In genomic region chr7:27203730-27204449, GRCm38 (mm10) we compare ENCODE assay signal across 31 mouse cellular contexts. TPM values are rescaled to one million over a fixed set of nuclear protein-coding genes. Genes with fewer than 3 reads are reported as not detected.
DNase-seq lines count a peak whose midpoint lies in the region; ATAC-seq and TF ChIP-seq lines count a peak whose summit lies in the region.
"Had no signal": no experiment of that assay in that cellular context is flagged by ENCODE, and none has a peak within 500 bp of the region (broad histone marks: within the 10 kb centered on the region; RNA-seq: fewer than 3 reads in every experiment).

No protein-coding gene starts in this region.

- H3K4me1 ChIP-seq in kidney, adult 2 months (ENCODE audit: control insufficient read depth, insufficient read depth, low read length), result peaks cover 3% of the 10 kb centered on the region; the same call in 1 of the 2 replicates
- no peaks in the 10 kb centered on the region for H3K4me1 ChIP-seq in stomach, embryonic 16.5 days (ENCODE audit: control insufficient read depth, insufficient read depth, low read length)
- H3K4me1 ChIP-seq in stomach, postnatal 0 days (replicated peaks; ENCODE audit: control insufficient read depth, insufficient read depth), result no peaks in the 10 kb centered on the region
- H3K4me1 ChIP-seq: embryonic facial prominence, embryonic 13.5 days; forebrain, embryonic 13.5 days; heart, embryonic 15.5 days; limb, embryonic 10.5 days had no signal

- H3K9me3 ChIP-seq in stomach, embryonic 16.5 days (replicated peaks; ENCODE audit: control insufficient read depth, low read length), result no peaks in the 10 kb centered on the region
- H3K9me3 ChIP-seq in stomach, postnatal 0 days (ENCODE audit: control insufficient read depth, low read length), result no peaks in the 10 kb centered on the region
- H3K9me3 ChIP-seq: embryonic facial prominence, embryonic 13.5 days; forebrain, embryonic 13.5 days; heart, embryonic 15.5 days; limb, embryonic 10.5 days had no signal

- no peak overlapping the region for H3K4me3 ChIP-seq in kidney, adult 2 months (ENCODE audit: insufficient read depth, low read depth, low read length)
- H3K4me3 ChIP-seq in stomach, embryonic 16.5 days (replicated peaks; ENCODE audit: low read length), result no peak overlapping the region
- no peak overlapping the region for H3K4me3 ChIP-seq in stomach, postnatal 0 days (ENCODE audit: low read depth, low read length)
- H3K4me3 ChIP-seq: embryonic facial prominence, embryonic 13.5 days; erythroblast, embryonic 14.5 days; forebrain, embryonic 13.5 days; heart, embryonic 15.5 days; layer of hippocampus, adult 2 months; limb, embryonic 10.5 days had no signal

- H3K9ac ChIP-seq in stomach, embryonic 16.5 days (ENCODE audit: low read length), result no peak overlapping the region
- no peak overlapping the region for H3K9ac ChIP-seq in stomach, postnatal 0 days (ENCODE audit: low read length)
- H3K9ac ChIP-seq: embryonic facial prominence, embryonic 13.5 days; forebrain, embryonic 13.5 days; heart, embryonic 15.5 days; hindbrain, embryonic 14.5 days had no signal

- no peak for DNase-seq in cerebellum, adult 11 months
- peak; percentile 59 for DNase-seq in kidney, adult 2 months
- no peak for DNase-seq in kidney, postnatal 10 days
- DNase-seq in stomach, postnatal 0 days (ENCODE audit: low spot score), result no peak
- DNase-seq in kidney, postnatal 36 days, result peak; percentile 49 to 60
- DNase-seq in testis, postnatal 10 days (ENCODE audit: low spot score), result no peak
- DNase-seq: adrenal gland, adult 8-10 months; embryo, embryonic 11 days; heart, postnatal 4 days; liver; right cerebral cortex, adult 18-20 months; right cerebral cortex, postnatal 4 days had no signal

- 0 out of 2 replicates have a peak, but pooled peaks have one; percentile 20 for ATAC-seq in cerebellum, adult (ENCODE audit: insufficient number of reproducible peaks, low FRiP score, low TSS enrichment)
- ATAC-seq in stomach, embryonic 16.5 days (ENCODE audit: insufficient read depth, low FRiP score), result 0 out of 2 replicates have a peak, but pooled peaks have one; percentile 18
- ATAC-seq in stomach, postnatal 0 days (ENCODE audit: low FRiP score, low TSS enrichment), result no peak
- ATAC-seq: activated CD4-positive, CD25-positive, alpha-beta regulatory T cell, adult 4 months; forebrain, embryonic 13.5 days; inflammation-experienced regulatory T-cells, adult 6 months; lung, postnatal 0 days had no signal

- no peak for TF ChIP-seq POLR2A in kidney, adult 2 months (IDR thresholded peaks at IDR 0.05; ENCODE audit: low read depth, low read length)

- H3K36me3 ChIP-seq in kidney, adult 2 months (ENCODE audit: control insufficient read depth, insufficient read depth, low read length), result no peaks in the 10 kb centered on the region
- peaks cover 11% of the 10 kb centered on the region for H3K36me3 ChIP-seq in stomach, embryonic 16.5 days (ENCODE audit: control insufficient read depth, insufficient read depth, low read length)
- H3K36me3 ChIP-seq in stomach, postnatal 0 days (ENCODE audit: control insufficient read depth, insufficient read depth, low read length), result peaks cover 16% of the 10 kb centered on the region

- TF ChIP-seq EP300 in stomach, postnatal 0 days (optimal IDR thresholded peaks at IDR 0.05), result no peak

- no peak for TF ChIP-seq CTCF in kidney, adult 2 months (conservative IDR thresholded peaks at IDR 0.05; ENCODE audit: insufficient read depth, insufficient read length, low read depth, low read length)
- TF ChIP-seq CTCF in stomach, postnatal 0 days (IDR thresholded peaks at IDR 0.05; ENCODE audit: low read depth), result no peak

- H3K4me2 ChIP-seq in stomach, embryonic 16.5 days (ENCODE audit: low read depth, low read length), result no peak overlapping the region
- H3K4me2 ChIP-seq in stomach, postnatal 0 days (replicated peaks; ENCODE audit: low read depth), result no peak overlapping the region
- H3K4me2 ChIP-seq: embryonic facial prominence, embryonic 13.5 days; forebrain, embryonic 13.5 days; heart, embryonic 15.5 days; hindbrain, embryonic 14.5 days had no signal

- peak overlapping the region; percentile 24; the same call in 1 of the 2 replicates for H3K27ac ChIP-seq in kidney, adult 2 months (ENCODE audit: insufficient read depth, low read depth, low read length)
- H3K27ac ChIP-seq in stomach, embryonic 16.5 days (ENCODE audit: low read length), result no peak overlapping the region
- H3K27ac ChIP-seq in stomach, postnatal 0 days (replicated peaks), result no peak overlapping the region; the same call in 1 of the 2 replicates
- H3K27ac ChIP-seq: embryonic facial prominence, embryonic 13.5 days; forebrain, embryonic 13.5 days; heart, embryonic 15.5 days; hindbrain, embryonic 14.5 days; layer of hippocampus, adult 2 months; limb, embryonic 10.5 days; macrophage had no signal

- 70% methylated on average over 8 of the region's 8 CpGs for WGBS in kidney, adult 2 months
- WGBS in stomach, embryonic 16.5 days, result 91% methylated on average over 8 of the region's 8 CpGs
- 90% methylated on average over 8 of the region's 8 CpGs for WGBS in stomach, postnatal 0 days

- no peaks in the 10 kb centered on the region for H3K27me3 ChIP-seq in kidney, adult 2 months (replicated peaks; ENCODE audit: control insufficient read depth, insufficient read depth, low read length)
- no peaks in the 10 kb centered on the region for H3K27me3 ChIP-seq in stomach, embryonic 16.5 days (ENCODE audit: control insufficient read depth, insufficient read depth, low read length)
- H3K27me3 ChIP-seq in stomach, postnatal 0 days (ENCODE audit: control insufficient read depth, insufficient read depth, low read length), result no peaks in the 10 kb centered on the region
- H3K27me3 ChIP-seq: embryonic facial prominence, embryonic 13.5 days; forebrain, embryonic 13.5 days; heart, embryonic 15.5 days had no signal

RNA-seq across cellular contexts. Expression of gene Snrpa, which starts 7.8 kb away (rescaled TPM):
- polyA plus RNA-seq in kidney, adult 2 months (2012; rRNA removed), result 127 and 131 TPM in 2 replicates
- 184 and 213 TPM in 2 replicates for polyA plus RNA-seq in stomach, embryonic 16.5 days (2015; fragmentation: Nextera tagmentation; extraction: Ambion mirVana)
- polyA plus RNA-seq in stomach, postnatal 0 days (2015; fragmentation: Nextera tagmentation; extraction: Ambion mirVana), result 82.2 and 82.7 TPM in 2 replicates

RNA-seq across cellular contexts. Expression of gene BC024978, which starts 8.3 kb away (rescaled TPM):
- 8.2 and 9.6 TPM in 2 replicates for polyA plus RNA-seq in kidney, adult 2 months (2012; rRNA removed)
- 3.2 TPM in 2 replicates for polyA plus RNA-seq in stomach, embryonic 16.5 days (2015; fragmentation: Nextera tagmentation; extraction: Ambion mirVana)
- polyA plus RNA-seq in stomach, postnatal 0 days (2015; fragmentation: Nextera tagmentation; extraction: Ambion mirVana), result 1.7 and 1.8 TPM in 2 replicates

RNA-seq across cellular contexts. Expression of gene Mia, which starts 22.9 kb away (rescaled TPM):
- polyA plus RNA-seq in kidney, adult 2 months (2012; rRNA removed), result 6.4 and 7.7 TPM in 2 replicates
- 8.0 and 9.3 TPM in 2 replicates for polyA plus RNA-seq in stomach, embryonic 16.5 days (2015; fragmentation: Nextera tagmentation; extraction: Ambion mirVana)
- 7.3 and 8.7 TPM in 2 replicates for polyA plus RNA-seq in stomach, postnatal 0 days (2015; fragmentation: Nextera tagmentation; extraction: Ambion mirVana)
- polyA plus RNA-seq: erythroblast, embryonic 14.5 days; inflammation-experienced regulatory T-cells, adult 6 months; macrophage had no signal

RNA-seq across cellular contexts. Expression of gene Gm21983, which starts 23.0 kb away (rescaled TPM):
- polyA plus RNA-seq in kidney, adult 2 months (2012; rRNA removed), result not detected in 2 replicates
- not detected in 2 replicates for polyA plus RNA-seq in stomach, embryonic 16.5 days (2015; fragmentation: Nextera tagmentation; extraction: Ambion mirVana)
- polyA plus RNA-seq in stomach, postnatal 0 days (2015; fragmentation: Nextera tagmentation; extraction: Ambion mirVana), result not detected in 2 replicates
- polyA plus RNA-seq: erythroblast, embryonic 14.5 days; forebrain, embryonic 13.5 days; heart, embryonic 15.5 days; hindbrain, embryonic 14.5 days; inflammation-experienced regulatory T-cells, adult 6 months; liver, embryonic 16.5 days; lung, postnatal 0 days; macrophage; midbrain, postnatal 0 days; neural tube, embryonic 14.5 days; stomach, embryonic 14.5 days; thymus, postnatal 0 days; urinary bladder, adult 2 months had no signal

RNA-seq across cellular contexts. Expression of gene Itpkc, which starts 24.6 kb away (rescaled TPM):
- polyA plus RNA-seq in kidney, adult 2 months (2012; rRNA removed), result 6.8 and 7.0 TPM in 2 replicates
- 10.3 and 11.0 TPM in 2 replicates for polyA plus RNA-seq in stomach, embryonic 16.5 days (2015; fragmentation: Nextera tagmentation; extraction: Ambion mirVana)
- polyA plus RNA-seq in stomach, postnatal 0 days (2015; fragmentation: Nextera tagmentation; extraction: Ambion mirVana), result 11.6 and 12.2 TPM in 2 replicates

Comparison
In these comparisons a context has a peak if more than half of its experiments do, and no peak if none do; other contexts are left out.
1. DNase-seq: peak in kidney, adult 2 months (single experiment) and kidney, postnatal 36 days (2 of 2); none in cerebellum, adult 11 months (single experiment), kidney, postnatal 10 days (single experiment), stomach, postnatal 0 days (single experiment) and testis, postnatal 10 days (single experiment).